Mouse (Mus musculus) CD4-positive, CD25-positive, alpha-beta regulatory T cell, adult 4 months (primary cell): Measurements from ENCODE around the gene E2f2. TPM values are rescaled to one million over a fixed set of nuclear protein-coding genes. Genes with fewer than 3 reads are reported as not detected.
A peak's percentile ranks its signal among the peaks of the same experiment; 100 is the strongest.

ENCODE experiments used
- ATAC-seq: one replicate; pipeline ENCODE4 v1.8.0; 2017
- polyA plus RNA-seq, 2 experiments: library from polyadenylated mRNA; unstranded; fragments of 100-300 nt; shearing (Covaris generic); gene quantifications; one replicate each; pipeline ENCODE4 v1.2.1; 2017

Gene E2f2
- polyA plus RNA-seq, 2 experiments from 2014 or later = 14.5 to 29.6 TPM

DNA sequence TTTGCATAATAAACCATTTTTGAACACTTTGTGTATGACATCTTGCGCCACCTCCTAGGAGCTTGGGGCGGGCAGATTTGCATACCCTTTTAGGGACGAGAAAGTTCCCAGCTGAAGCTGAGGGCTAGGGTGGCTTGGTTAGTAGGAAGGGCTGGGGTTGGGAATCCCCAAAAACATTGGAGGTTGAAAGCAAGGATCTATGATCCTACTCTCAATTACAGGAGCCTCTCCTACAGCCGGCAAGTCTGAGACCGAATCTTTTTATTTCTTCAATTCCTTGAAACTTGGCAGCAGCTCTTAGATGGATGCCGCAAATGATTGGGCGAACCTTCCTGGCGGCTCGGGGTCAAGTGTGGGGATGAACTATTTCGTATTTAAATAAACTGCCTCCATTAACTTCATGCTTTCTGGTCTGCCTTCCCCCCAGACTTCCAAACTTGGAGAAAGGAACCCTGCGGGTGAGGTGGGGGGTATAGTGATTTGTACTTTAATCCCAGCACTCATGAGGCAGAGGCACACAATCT is 26.8 kb upstream of the E2f2 start:
- ATAC-seq = no peak

DNA sequence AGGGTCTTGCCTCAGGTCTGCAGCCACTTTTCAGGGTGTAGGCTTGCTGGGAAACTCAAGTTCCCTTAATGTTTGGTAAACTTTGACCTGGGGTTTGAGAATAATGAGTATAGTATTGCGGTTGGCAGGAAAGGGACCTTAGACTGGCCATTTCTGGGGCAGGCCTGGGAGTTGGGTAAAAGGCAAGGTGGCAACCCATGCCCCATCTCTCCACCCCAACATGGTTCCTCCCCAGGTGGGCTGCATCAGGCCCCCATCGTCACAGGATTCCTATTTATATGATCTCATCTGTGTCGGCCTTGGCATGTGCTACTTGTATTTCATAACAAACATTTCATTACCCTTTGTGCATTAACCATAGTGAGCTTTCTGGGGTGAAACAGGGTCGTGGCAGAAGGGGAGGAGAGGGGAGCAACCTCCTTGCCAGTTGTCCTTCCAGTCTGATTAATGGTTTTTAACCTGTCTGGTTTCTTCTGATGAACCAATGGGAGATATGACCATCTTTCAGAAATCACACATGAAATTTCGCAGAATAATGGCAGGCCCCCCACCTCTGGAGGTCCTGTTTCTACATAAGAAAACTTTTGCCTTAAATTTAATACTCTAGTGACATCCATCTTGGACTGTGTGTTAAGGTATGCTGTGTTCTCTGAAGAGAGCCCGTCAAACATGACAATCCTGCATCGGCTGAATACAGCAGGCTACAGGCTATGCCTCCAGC is 26.0 kb upstream of the E2f2 start:
- ATAC-seq = no peak

DNA sequence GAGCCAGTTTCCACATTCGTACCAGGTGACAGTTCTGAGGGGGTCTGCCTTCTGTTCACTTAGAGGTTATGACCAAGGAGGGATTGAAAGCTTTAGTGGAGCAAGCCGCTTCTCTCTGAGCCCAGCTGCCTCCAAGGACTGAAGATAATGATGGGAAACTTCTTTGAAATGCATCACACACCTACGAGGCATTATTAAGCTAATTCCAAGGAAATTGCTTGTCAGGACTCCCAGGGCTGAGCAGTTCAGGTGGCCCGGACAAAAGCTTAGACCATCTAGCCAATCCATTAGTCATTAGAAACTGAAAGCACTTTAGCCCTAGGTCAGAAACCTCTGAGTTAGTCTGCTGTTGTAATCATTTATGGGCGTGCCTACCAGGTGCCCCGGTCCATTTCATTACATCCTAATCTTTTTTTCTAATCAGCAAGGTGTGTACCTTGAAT is 25.5 kb upstream of the E2f2 start:
- ATAC-seq = no peak

DNA sequence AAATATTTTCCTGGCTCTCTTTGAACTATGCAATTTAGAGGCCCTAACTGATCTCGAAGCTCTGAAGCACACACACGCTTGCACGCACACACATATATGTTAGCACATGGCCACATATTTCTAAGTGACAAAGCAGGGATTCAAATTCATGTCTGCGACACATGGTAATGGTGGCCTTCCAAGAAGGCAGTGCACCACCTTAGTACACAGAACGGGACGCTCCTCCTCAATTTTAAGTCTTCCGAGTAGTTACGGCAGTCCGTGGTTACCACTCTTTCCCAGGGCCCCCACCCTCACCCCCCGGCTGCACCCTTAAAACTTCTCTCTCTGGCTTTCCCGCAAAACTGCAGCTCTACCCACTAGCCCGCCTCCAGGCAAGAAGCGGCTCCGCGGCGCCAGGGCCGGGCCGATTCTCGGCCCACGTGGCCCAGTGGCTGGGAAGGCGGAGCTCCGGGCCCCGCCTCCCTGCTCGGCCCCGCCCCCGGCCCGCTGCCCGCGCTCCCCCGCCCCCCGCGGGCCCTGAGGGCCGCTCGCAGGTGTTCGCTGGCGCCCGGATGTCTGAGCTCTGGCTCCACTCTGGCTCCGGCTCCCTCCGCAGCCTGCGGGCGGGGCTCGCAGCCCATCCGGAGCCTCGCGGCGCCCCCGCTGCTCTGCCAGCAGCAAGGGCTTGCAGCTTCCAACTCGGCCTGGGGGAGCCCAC is 24.6 kb upstream of the E2f2 start:
- peak; percentile 65 for ATAC-seq

DNA sequence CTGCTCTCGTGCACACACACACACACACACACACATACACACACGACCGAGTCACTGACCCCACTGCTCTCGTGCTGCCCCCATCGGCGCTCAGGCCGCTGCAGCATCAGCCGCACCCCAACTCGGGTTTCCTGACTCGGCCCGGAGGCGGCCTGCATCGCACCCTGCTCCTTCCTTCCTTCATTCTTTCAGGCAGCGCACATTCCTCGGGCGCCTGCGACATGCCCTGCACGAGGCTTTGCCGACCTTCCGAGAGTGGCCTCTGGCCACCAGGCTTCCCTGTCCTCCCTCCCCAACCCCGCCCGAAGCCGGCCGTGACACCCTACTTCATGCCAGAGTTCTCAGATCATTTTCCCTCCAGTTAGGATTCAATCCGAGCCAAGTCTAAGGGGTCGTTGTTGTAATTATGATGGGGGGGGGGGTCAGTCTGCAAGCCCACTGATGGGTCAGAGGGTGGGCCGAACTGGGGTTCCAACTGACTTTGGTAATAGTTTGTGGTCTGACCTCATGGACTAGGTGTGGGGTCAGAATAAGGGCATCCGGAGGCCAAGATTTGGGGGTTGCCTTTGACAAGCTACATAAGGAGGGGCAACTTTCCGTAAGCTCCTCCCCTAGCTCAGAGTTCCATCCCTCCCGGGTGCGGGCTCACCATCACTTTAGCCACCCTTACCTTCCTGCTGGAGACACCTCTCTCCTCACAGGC is 23.7 kb upstream of the E2f2 start:
- no peak for ATAC-seq

DNA sequence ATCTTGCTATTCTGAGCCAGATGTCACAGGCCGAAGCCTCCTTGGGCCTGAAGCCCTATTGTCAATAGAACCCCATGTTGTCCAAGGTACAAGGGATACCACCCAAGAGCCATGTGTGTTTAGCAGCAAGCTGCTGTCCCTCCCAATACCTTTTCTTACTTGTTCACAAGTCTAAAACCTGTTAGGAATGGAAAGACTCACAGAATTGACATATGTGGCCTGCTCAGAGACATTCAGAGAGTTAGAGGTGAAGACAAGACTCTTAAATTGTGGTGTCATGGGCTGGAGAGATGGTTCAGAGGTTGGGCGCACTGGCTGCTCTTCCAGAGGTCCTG is 23.2 kb upstream of the E2f2 start:
- no peak for ATAC-seq

DNA sequence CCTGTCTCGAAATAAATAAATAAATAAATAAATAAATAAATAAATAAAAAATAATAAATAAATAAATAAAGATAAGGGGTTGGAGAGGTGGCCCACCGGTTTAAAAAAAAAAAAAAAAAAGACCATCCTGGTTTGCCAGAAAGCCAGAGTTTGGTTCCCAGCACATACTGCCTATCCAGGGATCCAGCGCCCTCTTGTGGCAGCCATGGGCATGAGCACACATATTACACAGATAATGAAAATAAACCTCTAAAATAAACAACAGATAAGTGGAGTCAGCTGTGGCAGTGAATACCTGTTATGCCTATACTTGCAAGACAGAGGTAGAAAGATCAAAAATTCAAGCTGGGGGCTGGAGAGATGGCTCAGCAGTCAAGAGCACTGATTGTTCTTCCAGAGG is 22.5 kb upstream of the E2f2 start:
- no peak for ATAC-seq

DNA sequence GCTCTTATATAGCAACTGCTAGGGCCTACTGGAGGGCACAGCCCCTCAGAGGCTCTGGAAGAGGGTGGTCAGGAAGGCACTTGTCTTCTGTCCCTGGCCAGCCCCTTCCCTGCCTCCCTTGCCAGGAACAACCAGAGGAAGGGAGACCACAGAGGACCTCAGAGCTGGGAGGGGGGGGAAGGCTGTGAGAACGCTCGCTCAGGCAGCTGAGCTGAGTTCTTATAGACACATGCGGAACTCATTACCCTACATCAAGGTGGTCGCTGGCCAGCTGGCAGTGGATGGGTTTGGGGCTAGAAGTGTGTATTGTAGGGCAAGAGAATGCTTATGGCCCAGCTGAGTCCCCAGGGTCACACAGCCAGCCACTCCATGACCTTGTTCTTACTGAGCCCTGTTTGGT is 21.6 kb upstream of the E2f2 start:
- no peak for ATAC-seq

DNA sequence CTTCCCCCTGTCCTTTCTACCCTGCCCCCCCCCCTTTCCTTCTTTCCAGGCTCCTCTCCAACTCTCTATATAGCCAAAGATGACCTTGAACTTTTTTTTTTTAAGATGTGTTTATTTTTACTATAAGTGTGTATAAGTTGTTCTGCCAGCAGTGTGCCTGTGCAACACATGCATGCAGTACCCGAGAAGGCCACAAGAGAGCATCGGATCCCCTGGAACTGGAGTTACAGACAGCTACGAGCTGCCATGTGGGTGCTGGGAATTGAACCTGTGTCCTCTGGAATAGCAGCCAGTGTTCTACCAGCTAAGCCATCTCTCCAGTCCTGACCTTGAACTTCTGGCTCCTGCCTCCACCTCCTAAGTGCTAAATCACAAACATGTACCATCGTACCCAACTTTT is 19.4 kb upstream of the E2f2 start:
- no peak for ATAC-seq

DNA sequence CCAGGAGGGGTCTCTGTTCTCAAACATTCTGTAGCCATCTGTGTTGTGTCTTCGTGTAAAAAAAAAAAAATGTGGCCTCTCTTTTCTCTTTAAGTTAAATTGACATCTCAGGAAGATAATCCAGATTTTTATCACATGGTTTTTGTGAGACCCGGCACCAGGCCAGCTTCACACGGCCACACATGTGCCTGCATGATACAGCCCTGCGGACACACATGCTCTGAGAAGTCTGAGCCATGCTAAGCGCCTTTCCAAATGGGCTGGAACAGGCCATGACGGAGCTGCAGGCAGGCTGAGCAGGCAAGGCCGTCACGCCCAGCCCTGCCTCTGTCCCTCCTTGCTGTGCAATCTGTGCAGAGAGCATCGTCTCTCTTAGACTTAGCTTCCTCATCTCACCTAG is 17.7 kb upstream of the E2f2 start:
- ATAC-seq = no peak

DNA sequence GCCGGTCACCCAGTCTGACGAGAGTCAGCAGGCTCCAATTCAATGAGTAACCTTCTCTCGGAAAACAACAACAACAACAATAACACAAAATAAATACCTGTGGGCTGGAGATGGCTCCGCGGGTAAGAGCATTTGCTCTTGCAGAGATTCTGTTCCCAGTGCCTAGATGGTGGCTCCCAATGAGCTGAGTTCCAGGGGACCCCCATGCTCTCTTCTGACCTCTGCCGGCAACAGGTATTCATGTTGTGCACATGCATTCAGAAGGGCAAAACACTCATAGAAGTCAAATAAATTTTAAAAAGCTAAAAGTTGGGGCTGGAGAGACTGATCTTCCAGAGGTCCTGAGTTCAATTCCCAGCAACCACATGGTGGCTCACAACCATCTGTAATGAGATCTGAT is 13.7 kb upstream of the E2f2 start:
- ATAC-seq = no peak

DNA sequence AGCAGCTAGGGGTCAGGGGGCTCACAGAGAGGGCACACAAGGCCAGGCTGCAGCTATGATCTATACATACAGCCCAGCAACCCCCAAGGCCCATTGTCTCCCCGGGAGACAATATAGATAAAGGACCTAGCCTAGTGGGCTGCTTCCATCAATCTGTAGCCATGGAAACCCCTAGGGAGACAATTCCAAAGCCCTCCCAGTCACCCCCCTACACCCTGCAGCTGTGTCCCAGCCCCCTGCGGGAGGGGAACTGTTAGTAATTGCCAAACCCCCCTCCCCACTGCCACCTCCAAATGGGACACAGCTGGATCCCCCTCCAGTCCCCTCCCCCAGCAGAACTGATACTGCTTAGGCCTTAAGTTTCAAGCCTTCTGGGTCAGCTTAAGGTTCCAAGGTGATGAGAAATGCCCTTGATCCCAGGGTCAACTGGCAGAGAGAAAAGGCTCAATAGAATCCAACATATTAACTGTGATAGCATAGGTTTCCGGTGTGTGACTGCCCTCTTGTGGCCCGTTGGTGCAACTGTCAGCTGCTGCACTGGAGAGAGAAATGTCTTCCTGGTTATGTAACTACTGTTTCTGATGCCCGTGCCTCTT is 12.3 kb upstream of the E2f2 start:
- ATAC-seq = peak; percentile 87

DNA sequence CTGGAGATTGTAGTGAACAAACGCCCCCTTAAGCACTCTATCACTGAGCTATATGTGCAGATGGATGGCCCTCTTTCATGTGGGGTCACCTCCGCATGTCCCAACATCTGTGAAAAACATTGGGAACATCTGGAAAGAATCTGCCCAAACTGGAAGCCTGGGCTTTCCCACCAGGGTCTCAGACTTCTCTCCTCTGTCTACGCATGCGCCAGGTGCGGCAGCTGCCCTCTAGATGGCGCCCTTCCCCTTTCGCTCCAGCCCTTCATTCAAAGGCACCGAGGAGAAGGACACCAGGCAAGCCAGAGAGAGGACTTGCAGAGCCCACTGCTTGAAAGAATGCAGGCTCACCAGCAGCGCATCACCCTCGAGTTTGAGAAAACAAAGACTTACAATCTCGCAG is 8.7 kb upstream of the E2f2 start:
- peak; percentile 75 for ATAC-seq

DNA sequence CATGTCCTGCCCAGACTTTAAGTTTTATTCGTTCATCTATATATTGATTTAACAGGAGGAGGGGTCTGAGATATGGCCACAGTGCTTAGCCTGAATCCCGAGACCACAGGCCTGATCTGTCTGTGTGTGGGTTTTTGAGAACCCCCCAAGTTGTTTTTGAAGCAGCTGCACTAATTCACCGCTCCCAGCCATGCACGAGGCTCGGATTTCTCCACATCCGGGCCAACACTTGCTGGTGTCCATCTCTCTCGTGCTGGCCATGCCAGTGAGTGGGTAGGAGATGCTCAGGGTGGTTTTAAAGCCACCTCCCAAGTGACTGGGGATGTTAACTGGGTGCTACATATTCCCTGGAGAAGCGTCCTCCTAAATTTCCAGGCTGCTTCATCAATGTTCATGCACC is 7.2 kb upstream of the E2f2 start:
- no peak for ATAC-seq

DNA sequence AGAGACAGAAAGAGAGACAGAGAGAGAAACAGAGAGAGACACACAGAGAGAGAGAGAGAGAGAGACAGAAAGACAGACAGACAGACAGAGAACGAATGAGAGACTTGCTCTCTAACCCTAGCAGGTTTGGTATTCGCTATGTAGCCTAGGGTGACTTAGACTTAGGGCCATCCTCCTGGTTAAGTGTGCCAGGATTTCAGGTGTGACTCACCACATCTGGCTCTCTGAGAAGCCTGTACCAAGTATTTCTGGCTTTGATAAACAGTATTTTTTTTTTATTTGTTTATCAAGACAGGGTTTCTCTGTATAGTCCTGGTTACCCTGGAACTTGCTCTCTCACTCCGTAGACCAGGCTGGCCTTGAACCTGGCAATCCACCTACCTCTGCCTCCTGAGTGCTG is 4.5 kb upstream of the E2f2 start:
- no peak for ATAC-seq

DNA sequence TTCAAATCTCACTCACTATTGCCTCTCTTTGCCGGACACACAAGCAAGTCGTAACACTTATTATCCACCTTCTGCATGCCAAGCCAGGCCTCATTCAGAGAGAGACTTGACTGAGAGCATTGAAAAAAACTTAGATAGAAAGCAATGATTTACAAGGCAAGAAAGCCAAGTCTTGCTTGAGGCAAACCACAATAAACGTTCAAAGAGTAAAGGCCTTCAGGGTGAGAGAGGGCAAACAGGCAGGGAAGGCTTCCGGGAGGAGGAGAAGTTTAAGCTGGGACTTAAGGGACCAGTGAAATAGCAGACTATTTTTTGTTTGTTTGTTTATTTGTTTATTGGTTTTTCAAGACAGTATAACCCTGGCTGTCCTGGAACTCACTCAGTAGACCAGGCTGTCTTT is 1.8 kb upstream of the E2f2 start:
- no peak for ATAC-seq

DNA sequence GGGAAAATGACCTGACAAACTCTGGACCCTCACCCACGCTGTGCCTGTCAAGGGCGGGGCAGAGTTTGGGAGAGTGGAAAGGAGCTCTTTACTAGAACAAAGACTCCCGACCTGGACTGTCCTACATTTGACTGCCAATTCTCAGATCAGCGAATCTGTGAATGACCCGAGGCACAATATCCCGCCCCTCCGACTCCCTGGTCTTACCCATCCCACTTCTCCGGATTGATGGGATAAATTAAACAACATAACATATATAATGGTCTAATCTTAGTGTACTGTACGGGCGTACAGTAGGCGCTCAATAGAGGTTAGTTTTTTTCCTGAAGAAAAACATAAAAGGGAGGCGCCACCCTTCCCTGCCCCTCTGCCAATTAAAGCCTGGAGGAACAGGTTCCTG is 739 bp upstream of the E2f2 start:
- peak; percentile 9 for ATAC-seq

DNA sequence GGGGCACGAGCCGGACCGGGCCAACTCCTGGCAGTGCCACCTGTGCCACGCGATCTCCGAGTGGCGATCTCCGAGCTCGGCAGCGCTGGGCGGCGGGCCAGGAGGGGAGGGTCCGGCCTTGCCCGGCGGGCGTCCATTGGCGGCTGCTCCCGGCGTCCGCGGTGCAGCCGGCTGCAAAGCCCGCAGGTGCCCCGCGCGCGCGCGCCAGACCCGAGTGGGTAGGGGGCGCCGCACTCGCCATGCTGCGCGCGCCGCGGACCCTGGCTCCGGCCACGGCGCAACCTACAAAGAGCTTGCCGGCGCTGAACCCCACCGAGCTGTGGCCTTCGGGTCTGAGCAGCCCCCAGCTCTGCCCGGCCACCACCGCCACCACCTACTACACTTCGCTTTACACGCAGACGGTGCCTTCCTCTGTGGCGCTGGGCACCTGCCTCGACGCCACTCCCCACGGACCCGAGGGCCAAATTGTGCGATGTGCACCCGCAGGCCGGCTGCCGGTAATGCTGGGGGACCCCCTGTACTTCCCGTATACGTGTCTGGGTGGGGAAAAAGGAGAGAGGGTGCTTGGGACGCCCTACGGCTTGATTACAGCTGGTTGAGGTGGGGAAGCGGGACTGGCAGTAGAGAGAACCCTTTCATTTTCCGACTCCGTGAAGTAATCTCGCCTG is 482 bp downstream of the E2f2 start:
- ATAC-seq = no peak

DNA sequence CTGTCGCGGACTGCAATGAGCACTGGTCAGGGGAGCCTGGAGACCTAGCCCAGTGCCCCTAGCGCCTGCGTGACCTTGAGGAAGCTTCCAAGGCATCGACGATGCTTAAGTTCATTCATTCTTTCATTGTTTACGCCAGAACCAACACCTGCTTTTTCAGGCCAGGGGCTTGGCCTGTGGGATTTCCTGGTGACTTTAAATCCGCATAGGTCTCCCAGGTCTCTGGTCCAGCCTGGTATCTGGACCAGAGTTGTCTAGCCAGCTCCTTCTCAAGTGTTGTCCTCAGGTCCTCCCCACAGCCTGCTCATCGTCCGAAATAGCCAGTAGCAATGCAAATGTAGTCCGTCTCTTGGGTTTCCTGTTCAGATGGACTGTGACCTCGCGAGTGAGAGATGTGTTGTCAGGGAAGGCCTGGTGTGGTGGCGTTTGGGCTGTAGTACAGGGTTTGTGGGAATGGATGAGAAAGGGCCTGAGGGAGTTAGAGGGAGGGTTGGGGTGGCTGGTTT is 1.1 kb downstream of the E2f2 start:
- no peak for ATAC-seq

DNA sequence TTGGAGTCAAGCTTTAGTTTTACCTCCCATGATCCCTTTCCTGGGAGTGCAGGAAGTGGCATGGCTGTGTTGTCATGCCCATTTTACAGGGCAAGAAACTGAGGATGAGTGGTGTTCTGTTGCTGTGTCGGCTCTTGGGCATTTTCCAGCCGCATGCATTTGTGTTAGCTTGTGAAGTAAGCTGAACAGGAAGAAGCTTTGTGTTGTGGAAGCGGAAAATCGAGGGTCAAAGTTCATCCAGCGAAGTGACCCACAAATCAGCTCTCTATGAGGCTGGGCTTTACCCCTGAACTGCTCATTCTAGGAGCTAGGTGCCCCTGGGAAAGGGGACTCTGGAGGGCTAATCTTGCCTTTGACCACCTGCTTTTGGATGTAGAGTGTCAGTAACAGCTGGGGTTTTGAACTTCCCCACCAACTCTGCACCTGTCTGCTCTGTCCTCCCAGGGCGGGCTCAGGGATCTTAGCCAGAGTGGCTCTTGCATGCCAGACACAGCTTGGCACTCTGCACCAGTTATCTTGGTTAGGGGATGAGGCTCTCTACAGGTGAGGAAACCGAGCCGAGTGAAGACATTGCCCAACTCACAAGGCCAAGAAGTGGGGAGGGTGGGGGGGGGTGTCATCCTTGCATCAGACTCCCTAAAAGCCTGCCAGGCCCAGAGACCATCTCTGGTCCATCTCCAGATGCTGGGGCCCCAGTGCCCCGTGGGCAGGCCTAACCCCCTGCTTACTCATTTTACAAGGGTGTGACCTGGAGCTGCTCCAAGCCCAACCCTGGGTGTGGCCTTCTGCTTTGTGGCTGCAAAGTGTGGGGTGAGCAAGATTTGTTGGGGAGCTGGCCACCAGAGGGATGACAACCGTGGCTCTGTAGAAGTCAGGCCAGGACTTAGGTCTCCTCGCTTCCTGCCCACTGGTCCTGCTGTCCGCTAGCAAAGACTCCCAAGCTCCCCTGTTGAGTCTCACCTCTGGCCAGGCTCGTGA is 2.3 kb downstream of the E2f2 start:
- no peak for ATAC-seq

DNA sequence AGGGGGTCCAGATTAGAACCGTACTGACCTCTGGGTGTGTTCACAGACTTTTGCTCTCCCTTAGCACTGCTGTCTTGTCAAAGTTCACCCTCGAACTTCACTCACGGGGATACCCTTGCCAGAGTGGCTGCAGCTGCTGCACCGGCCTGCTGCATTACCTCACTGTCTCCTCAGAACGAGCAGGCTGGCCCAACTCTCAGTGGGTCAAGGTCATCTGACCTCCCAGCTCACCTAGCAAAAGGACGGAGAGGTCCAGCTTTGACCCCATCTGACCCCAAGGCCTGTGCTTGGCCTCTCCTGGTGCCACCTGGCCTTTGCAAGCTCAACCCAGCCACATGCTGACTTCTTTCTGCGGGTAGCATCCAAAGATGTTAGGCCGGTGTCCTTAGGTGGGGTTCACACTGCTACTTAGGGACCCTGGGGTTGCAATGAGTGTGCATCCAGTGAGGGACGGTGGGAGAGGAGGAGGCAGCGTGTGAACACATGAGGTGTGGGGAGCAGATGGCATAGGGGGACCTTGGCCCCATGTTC is 3.9 kb downstream of the E2f2 start:
- no peak for ATAC-seq
